Mouse (Mus musculus): Measurements from ENCODE around the gene Eci1.
"Not testable (repeated sequence)": the region's sequence is repeated elsewhere in the genome, so short reads cannot be mapped to it uniquely, and the experiment has no call there.

Gene Eci1

DNA sequence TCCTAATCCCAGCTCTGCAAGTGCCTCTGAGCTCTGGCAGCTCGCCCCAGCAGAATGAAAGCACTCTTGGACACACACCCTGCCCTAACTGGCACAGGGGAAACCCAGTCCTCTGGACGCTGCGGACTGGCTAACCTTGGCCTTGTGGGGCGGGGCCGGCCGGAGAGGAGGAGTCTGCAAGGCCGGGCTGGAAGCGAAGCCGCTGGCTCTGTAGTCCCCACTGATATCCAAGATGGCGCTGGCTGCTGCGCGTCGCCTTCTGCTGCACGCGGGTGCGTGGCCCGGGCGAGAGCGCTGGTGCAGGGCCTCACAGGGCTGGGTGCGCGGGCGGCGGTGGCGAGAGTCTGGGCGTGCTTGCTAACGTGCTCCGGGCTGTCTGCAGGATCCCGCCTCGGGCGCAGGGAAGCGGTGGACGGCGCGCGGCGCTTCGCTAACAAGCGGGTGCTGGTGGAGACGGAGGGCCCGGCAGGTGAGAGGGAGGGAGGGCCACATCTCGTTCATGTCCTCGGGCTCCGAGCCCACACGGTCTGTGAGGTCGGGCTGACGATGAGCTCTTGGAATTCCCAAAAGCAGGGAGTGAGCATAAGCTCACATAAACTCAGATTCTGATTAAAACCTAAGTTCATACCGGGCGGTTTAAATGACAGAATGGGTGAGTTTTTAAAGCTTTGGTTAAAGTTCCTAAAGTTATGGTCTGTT, at the start of gene Eci1:
Gene Eci1, plus strand, starts transcription at position 171 of the 699 bp plus-strand sequence.
- peak; percentile 83 for DNase-seq (ENCODE audit: low read depth, low spot score)

DNA sequence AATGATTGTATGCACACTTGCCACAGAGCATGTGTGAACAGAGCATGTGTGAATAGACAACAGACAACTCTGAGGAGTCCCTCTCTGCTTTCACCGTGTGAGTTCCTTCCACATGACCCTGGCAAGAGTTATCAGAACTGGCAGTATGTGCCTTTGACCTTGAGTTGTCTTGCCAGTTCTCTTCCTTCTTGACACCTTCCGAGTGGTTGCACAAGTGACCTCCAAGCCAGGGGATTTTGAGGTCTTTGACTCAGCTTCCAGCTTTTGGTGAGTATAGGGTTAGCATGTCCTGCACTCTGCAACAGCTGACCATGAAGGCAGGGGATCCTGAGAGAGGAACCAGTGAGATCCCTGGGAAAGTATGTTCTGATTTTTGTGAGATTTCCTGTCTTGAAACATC, 47.9 kb upstream of the Eci1 start:
- DNase-seq (ENCODE audit: low read depth, low spot score): no peak

DNA sequence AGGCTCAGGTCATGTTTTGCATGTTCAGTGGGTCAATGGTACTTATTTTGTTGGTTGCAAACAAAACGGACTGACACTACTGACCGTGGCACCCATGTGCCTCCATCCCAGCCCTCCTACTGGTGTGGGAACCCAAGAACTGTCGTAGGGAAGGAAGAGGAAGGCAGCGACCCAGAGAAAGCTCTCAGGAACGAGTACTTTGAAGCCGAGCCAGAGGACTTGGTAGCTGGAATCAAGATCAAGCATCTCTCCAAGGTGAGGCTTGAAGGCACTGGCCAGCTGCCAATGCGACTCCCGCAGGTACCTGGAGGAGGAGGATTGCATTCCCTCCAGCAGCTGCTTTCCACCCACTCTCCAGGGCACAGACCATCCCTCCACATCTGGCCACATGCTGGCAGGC, 42.7 kb upstream of the Eci1 start:
- no peak for DNase-seq (ENCODE audit: low read depth, low spot score)

DNA sequence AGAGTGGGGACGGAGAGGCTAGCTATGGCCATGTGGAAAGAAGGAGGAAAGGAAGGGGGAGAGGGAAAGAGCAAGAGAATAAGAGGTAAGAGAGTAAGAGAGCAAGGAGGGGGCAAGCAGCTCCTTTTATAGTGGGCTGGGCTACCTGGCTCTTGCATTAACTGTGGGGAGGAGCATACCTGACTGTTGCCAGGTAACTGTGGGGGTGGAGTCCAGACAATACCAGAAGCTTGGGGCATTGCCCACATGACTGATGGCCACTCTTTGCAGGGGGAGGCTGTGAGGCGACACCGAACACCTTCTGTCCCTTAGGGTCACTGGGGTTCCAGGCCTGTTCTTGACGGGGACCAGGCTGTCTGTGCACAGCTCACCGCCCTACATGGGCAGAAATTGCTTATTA, 37.7 kb upstream of the Eci1 start:
- no peak for DNase-seq (ENCODE audit: low read depth, low spot score)

DNA sequence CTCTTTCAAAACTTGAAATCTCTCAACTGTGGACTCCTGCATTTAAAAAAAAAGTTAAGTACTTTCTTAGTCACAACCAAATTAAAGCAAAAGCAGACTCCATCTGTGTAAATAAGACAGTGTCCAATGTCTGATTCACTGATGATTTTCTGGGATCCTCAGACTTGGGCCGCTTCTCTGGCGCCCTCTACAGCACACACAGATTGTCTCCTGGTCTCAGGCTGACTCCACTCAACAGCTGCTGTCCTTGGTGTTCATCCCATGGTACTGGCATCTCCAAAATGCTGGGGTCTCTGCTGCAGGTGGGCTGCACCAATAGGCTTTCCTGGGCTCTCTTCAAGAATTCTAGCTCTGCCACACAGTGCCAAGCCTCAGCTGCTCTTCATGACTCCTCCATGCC, 36.6 kb upstream of the Eci1 start:
- peak; percentile 31 for DNase-seq (ENCODE audit: low read depth, low spot score)

GRCm38 (mm10) chr17:24391149-24391548, 35.3 kb upstream of the Eci1 start:
- DNase-seq (ENCODE audit: low read depth, low spot score): peak; percentile 15

DNA sequence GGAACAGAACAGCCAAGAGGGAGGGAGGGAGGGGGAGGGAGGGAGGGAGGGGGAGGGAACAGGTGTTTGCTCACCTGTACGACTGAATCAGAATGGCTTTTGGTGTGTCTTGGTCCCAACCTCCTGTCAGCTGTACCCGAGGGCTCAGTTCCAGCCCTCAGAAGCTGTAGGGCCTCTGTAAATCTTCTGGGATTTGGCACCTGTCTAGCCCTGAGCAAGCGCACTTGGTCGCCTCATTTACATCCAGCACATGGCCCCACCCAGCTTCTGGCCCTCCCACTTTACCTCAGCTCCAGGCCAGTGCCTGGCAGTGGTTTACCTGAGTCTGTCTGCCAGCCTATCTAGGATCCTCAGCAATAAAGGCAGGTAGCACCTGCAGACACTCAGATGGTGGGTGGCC, 32.9 kb upstream of the Eci1 start:
- DNase-seq (ENCODE audit: low read depth, low spot score): no peak

GRCm38 (mm10) chr17:24394456-24394855, 32.0 kb upstream of the Eci1 start:
- DNase-seq (ENCODE audit: low read depth, low spot score): no peak

- DNase-seq (ENCODE audit: low read depth, low spot score): no peak
These were observed 24.1 kb upstream of the Eci1 start for GRCm38 (mm10) chr17:24402371-24402770.

DNA sequence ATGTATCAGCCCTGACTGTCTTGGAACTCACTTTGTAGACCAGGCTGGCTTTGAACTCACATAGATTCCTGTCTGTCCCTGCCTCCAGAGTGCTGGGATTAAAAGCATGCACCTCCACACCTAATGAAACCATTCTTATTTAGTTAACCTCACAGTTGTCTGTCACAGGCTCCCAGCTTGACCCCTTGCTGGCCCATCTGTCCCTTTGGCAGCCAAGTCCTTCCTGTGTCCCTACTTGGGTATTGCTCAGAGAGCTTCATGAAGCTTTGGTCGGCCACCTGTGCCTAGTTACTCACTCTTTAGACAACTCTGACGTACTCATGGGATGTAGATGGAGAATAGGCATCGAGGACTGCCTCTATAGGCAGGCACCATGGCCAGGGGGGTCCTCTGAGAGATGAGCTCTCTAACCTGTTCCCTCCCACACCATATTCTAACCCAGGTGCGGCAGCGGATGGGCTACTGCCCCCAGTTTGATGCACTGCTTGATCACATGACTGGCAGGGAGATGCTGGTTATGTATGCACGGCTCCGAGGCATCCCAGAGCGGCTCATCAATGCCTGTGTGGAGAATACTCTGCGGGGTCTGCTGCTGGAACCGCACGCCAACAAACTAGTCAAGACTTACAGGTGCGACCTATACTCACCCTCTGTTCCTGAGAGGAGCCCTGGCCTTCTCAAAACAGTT, 19.2 kb upstream of the Eci1 start:
- no peak for DNase-seq (ENCODE audit: low read depth, low spot score)

DNA sequence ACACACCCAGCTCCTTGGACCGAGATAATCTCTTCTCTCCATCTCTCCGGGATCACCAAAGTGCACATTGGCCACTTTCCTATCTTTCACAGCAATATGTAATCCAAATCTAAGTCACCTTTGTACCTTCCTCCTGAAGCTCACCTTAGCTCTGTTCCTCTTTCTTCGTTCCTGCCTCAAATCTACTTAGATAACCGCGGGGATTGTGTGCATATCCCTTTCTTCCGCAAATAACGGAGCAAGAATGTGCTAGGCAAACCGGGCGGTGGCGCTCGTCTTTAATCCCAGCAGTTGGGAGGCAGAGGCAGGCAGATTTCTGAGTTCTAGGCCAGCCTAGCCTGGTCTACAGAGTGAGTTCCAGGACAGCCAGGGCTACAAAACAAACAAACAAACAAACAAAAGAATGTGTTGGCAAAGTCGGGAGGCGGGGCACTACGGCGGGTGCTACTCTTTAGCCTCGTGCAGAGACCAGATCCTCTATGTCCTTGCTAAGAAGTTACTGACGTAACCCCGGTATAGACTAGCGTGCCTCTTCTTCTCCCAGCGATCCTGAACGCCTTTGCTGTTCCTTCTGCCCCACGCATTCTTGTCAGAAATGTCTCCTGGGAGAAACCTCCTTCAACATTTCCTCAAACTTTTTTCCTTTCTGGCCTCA, 12.8 kb upstream of the Eci1 start:
- peak; percentile 65 for DNase-seq (ENCODE audit: low read depth, low spot score)

DNA sequence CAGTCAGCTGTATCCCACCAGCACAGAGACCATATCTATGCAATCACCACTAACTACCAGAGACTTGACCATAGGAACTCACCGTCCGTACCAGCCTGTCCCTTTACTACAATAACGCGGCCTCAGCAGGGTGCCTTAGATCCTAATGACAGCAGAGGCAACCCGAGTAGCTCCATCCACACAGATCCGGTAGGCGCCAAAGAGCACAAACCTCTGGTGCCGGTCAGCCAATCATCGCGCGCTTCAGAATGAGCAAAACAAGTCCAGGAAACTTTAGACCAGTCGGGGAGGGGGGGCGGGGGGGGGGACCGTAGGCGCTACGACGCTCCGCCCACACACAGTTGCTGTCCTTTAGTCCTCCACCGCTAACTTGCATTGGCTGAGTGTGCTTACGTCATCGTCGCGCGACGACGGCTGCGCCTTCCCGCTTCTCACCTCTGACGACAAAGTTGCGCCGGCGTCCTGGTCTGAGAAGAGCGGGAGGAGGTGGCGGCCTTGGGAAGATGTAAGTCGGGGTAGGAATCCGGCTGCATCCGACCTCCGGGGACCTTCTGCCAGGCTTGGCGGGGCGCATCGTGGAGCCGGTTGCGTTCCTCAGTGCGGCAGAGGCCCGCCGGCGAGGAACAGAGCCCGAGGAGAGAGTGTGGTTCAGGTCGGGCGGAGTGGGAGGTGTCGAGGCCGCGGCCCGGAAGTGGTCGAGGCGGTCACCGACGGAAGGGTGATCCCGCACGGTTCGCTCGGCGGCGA, 12.0 kb upstream of the Eci1 start, which contains the start of gene Rnps1:
Gene Rnps1, plus strand, starts transcription at position 336 of the 747 bp plus-strand sequence.
- DNase-seq (ENCODE audit: low read depth, low spot score): peak; percentile 99

- DNase-seq (ENCODE audit: low read depth, low spot score): no peak
These were observed 11.4 kb upstream of the Eci1 start for GRCm38 (mm10) chr17:24415011-24415410.

DNA sequence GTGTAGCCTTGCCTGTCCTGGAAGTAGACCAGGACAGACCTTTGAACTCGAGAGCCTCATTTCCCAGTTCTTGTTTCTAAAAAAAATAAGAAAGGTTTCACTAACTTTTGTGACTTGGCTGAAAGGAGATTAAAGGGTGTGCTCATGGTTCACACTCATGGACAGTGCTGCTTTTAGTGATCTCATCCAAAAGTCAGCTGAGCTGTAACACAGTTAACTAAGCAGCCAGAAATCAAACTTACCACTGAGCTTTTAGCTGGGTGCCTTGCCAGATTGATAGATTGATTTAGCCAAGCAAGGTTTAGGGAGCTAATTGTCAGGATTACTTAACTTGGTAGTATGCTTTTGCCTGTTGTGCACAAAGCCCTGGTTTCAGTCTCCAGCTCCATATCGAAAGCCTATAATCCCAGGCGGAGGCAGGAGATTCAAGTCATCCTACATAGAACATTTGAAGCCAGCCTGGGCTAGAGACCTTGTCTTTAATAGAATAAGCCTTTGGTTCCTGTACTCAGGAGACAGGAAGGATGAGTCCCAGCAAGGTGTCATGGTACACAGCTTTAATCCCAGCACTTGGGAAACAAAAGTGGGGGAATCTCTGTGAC, 10.3 kb upstream of the Eci1 start:
- DNase-seq (ENCODE audit: low read depth, low spot score): no peak

DNA sequence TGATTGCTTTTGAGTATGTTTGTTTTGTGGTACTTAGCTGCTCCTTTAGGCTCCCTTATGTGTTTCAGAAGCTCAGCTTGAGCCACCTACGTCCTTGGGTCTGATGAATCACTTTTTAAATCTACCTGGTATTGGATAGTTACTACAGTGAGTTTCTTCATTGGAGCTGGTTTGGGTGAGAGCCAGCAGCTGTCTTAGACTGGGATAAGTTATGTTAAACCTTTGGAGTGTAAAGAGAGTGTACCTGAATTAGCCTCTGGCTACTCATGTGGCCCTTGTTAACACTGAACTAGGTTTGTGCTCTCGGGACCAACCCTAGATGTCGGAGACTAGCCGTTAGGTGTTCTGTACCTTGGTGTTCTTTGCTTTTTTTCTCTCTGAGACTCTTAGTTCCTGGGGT, 3.3 kb upstream of the Eci1 start:
- no peak for DNase-seq (ENCODE audit: low read depth, low spot score)

DNA sequence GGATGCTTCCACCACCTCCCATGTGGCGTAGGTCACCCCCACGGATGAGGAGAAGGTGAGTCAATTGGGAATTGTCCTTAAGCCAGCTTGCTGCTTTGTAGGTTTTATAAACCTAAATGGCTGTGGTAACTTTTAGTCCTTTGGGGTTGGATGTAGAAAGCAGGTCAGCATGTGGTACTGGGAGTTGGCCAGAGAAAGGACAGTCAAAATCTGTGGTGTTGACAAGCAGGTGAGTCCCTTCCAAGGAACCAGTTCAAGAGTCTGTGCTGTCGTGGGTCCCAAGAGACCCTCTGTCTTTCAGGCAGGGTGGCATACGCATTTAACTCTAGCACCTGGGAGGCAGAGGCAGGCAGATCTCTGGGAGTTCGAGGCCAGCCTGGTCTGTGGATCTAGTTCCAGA, 2.0 kb upstream of the Eci1 start:
- DNase-seq (ENCODE audit: low read depth, low spot score): no peak

DNA sequence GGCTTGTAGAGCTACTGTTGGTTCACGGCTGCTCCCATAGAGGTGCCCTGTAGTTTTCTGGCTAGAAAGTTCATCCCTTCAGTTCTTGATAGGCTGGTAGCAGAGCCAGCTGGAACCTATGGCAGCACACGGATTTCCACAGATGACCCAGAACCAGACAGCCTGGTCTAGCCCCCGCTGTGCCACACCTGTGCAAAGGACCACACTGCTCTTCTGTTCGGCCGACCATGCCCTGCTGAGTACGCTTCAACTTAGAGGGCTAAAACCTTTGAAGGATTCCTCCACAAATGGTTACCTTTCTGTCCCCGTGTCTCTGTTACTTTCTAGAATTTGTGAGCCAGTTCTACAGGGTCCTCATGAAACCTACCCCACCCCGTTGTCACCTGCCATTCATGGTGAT, 1.1 kb upstream of the Eci1 start:
- DNase-seq (ENCODE audit: low read depth, low spot score): not testable (repeated sequence)

- DNase-seq (ENCODE audit: low read depth, low spot score): no peak
These were observed 536 bp upstream of the Eci1 start for GRCm38 (mm10) chr17:24425905-24426304.

DNA sequence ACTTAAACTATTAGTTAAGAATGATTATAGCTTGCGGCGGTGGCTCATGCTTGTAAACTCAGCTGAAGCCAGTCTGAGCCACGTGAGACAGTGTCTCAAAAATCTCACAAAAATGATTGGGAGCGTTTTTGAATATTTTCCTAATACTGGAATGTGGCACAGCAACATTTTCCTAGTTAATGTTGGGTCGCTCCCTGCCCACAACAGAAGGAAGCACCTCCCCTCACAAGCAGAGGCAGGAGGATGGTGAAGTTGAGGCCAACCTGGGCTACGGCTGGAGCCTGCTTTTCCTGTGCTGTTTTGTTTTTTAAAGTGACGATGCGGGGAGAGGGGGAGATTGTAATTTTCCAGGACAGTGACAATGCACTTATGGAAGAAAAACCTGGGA, 723 bp downstream of the Eci1 start:
- no peak for DNase-seq (ENCODE audit: low read depth, low spot score)

DNA sequence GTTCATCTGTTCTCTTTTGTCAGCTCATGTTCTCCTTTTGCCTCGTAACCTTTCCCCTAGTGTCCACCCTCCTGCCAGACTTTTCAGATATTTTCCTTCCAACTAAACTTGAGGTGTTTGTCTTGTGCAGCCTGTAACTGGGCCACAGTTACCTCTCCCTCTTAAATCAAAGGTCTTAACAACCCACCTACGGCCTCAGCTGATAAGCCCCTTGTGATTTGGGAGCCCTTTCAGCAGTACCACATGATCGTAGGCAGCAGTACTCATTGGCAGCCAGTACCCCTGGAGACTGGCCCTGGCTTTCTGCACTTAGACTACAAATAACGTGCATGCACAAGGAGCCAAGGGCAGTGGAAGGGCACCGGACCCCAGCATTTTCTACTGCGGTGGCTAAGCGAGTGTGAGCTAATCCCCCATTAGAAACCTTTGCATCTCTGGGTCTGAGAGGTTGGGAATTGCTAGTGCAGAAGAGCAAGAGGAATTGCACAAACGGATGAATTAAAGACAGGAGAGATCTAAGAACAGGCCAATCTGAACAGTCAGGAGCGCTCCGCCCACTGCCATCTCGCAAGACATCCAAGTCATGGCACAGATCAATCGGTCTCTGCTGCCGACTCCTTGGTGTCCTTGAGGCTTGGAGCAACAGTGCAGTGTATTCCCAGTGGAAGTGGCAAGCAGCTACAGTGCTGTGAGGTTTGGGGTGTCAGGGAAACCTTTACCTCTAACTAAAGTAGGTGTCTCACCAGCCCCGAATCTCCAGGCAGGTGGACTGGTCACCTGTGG, 3.0 kb downstream of the Eci1 start:
- no peak for DNase-seq (ENCODE audit: low read depth, low spot score)

- DNase-seq (ENCODE audit: low read depth, low spot score): peak; percentile 62
These were observed 10.6 kb downstream of the Eci1 start for GRCm38 (mm10) chr17:24437016-24437415.
